In genomic region chr5:55677811-55678210, GRCm38 (mm10) we compare ENCODE assay signal across 6 mouse cellular contexts.
DNase-seq lines count a peak whose midpoint lies in the region; TF ChIP-seq lines count a peak whose summit lies in the region.
"Not testable (repeated sequence)": the region's sequence is repeated elsewhere in the genome, so short reads cannot be mapped to it uniquely, and the experiment has no call there.

No protein-coding gene starts in this region.

- not testable (repeated sequence) for TF ChIP-seq POLR2A in ES-Bruce4 (IDR thresholded peaks at IDR 0.05; ENCODE audit: insufficient read depth, low read length)

- H3K27ac ChIP-seq in ES-Bruce4 (ENCODE audit: insufficient read depth, low read length): not testable (repeated sequence)
- 0 out of 2 replicates have a peak overlapping the region, but pooled peaks have one; percentile 10 for H3K27ac ChIP-seq in ES-E14 (ENCODE audit: insufficient read depth, low read depth, low read length, poor library complexity, severe bottlenecking)

- 0 out of 2 replicates have a peak, but pooled peaks have one; percentile 43 for TF ChIP-seq EP300 in ES-Bruce4 (IDR thresholded peaks at IDR 0.05; ENCODE audit: insufficient read depth, low read depth, low read length)

- DNase-seq in ES-CJ7 (ENCODE audit: low read depth, low spot score): peak; percentile 81
- peak; percentile 35 for DNase-seq in ES-E14 (ENCODE audit: low read depth, low spot score)
- peak; percentile 51 for DNase-seq in R1 (ENCODE audit: low read depth, low spot score)
- DNase-seq in ZHBTc4 (ENCODE audit: low read depth, low spot score): peak; percentile 67
- DNase-seq in heart, adult 11 months: peak; percentile 44

- not testable (repeated sequence) for H3K9me3 ChIP-seq in ES-Bruce4 (replicated peaks; ENCODE audit: control insufficient read depth, insufficient read depth, low read length, poor library complexity, severe bottlenecking); ES-E14 (ENCODE audit: control insufficient read depth, insufficient read depth, low read depth, low read length)

- H3K4me1 ChIP-seq in ES-Bruce4 (ENCODE audit: control insufficient read depth, insufficient read depth, low read length); ES-E14 (ENCODE audit: control insufficient read depth in 2 of 2, insufficient read depth in 2 of 2, low read length in 2 of 2, poor library complexity in 1 of 2): not testable (repeated sequence)

- not testable (repeated sequence) for H3K27me3 ChIP-seq in ES-Bruce4 (ENCODE audit: control insufficient read depth, insufficient read depth, low read length, poor library complexity, severe bottlenecking)

- TF ChIP-seq CTCF in ES-Bruce4 (IDR thresholded peaks at IDR 0.05; ENCODE audit: low read depth, low read length): not testable (repeated sequence)

- in situ Hi-C loops in ES-E14 (cut with MboI; ENCODE audit: low sequenced_read_pairs in 2 of 2, unreplicated experiment in 2 of 2): not testable (repeated sequence)

- not testable (repeated sequence) for H3K4me3 ChIP-seq in ES-Bruce4 (ENCODE audit: low read depth, low read length); ES-E14 (ENCODE audit: insufficient read depth in 1 of 2, low read depth in 1 of 2, low read length in 2 of 2, poor library complexity in 1 of 2, severe bottlenecking in 1 of 2)

- H3K9ac ChIP-seq in ES-Bruce4 (ENCODE audit: low read depth, poor library complexity, severe bottlenecking); ES-E14 (ENCODE audit: insufficient read depth, low read depth, low read length, poor library complexity, severe bottlenecking): not testable (repeated sequence)

- not testable (repeated sequence) for H3K36me3 ChIP-seq in ES-Bruce4 (ENCODE audit: control insufficient read depth, insufficient read depth, low read length, poor library complexity, severe bottlenecking); ES-E14 (ENCODE audit: control insufficient read depth, insufficient read depth, low read length, poor library complexity, severe bottlenecking)
